Mouse (Mus musculus): Measurements from ENCODE around the gene Tmem164. TPM values are rescaled to one million over a fixed set of nuclear protein-coding genes. Genes with fewer than 3 reads are reported as not detected.
"Not testable (repeated sequence)": the region's sequence is repeated elsewhere in the genome, so short reads cannot be mapped to it uniquely, and the experiment has no call there.

Gene Tmem164
- polyA plus RNA-seq (2014; fragmentation: Nextera tagmentation; extraction: Ambion mirVana): 39.2 and 39.6 TPM in 2 replicates

DNA sequence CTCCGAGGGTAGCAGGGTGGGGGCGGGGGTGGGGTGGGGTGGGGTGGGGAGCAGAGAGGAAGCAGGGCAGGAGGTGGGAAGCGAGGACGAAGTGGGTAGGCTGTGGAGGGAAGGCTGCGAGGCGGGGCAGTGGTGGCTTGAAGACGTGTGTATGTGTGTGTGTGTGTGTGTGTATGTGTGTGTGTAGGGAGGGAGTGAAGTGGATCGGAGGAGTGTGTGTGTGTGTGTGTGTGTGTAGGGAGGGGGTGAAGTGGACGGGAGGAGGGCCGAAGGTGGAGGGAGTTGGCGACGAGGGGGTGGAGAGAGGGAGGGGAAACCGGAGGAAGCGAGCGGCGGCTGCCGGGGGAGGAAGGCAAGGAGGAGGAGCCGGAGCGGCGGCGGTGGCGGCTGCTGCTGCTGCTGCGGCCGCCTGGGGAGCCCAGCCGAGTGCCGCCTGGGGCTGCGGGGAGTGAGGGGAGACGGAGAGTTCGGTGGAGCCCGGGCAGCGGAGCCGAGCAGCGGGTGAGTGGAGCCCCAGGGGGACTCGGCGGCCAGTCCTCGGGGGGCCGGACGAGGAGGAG, at the start of gene Tmem164:
Gene Tmem164 (plus strand): TSS at position 351 of the 560 bp plus-strand sequence.
- peak within 1 kb of the TSS; percentile 71 for H3K9ac ChIP-seq (ENCODE audit: low read length)
- ATAC-seq (ENCODE audit: insufficient read depth, low FRiP score, low TSS enrichment) (peak; percentile 82), DNase-seq (ENCODE audit: low spot score) (peak; percentile 82)
- no peaks in the 10 kb centered on the region for H3K36me3 ChIP-seq (ENCODE audit: control insufficient read depth, insufficient read depth, low read length)
- H3K9me3 ChIP-seq (ENCODE audit: control insufficient read depth, low read length): no peaks in the 10 kb centered on the region
- H3K4me1 ChIP-seq (ENCODE audit: control insufficient read depth, insufficient read depth, low read length): peaks cover 4% of the 10 kb centered on the region; the same call in 1 of the 2 replicates
- peak within 1 kb of the TSS; percentile 89 for H3K27ac ChIP-seq (ENCODE audit: low read depth, low read length)
- peak within 1 kb of the TSS; percentile 52 for H3K4me3 ChIP-seq (ENCODE audit: low read depth, low read length)
- 6% methylated on average over 5 of the region's 38 CpGs for WGBS
- H3K27me3 ChIP-seq (ENCODE audit: control insufficient read depth, insufficient read depth, low read length): peaks cover 9% of the 10 kb centered on the region; the same call in 1 of the 2 replicates
- peak within 1 kb of the TSS; percentile 65 for H3K4me2 ChIP-seq (ENCODE audit: low read depth)

- not testable (repeated sequence) for H3K27ac ChIP-seq (ENCODE audit: low read depth, low read length); ATAC-seq (ENCODE audit: insufficient read depth, low FRiP score, low TSS enrichment); H3K9ac ChIP-seq (ENCODE audit: low read length); H3K36me3 ChIP-seq (ENCODE audit: control insufficient read depth, insufficient read depth, low read length); H3K4me3 ChIP-seq (ENCODE audit: low read depth, low read length); H3K27me3 ChIP-seq (ENCODE audit: control insufficient read depth, insufficient read depth, low read length); H3K9me3 ChIP-seq (ENCODE audit: control insufficient read depth, low read length); H3K4me1 ChIP-seq (ENCODE audit: control insufficient read depth, insufficient read depth, low read length); H3K4me2 ChIP-seq (ENCODE audit: low read depth); DNase-seq (ENCODE audit: low spot score)
- 11% methylated on average over 11 of the region's 19 CpGs for WGBS
Observed at GRCm38 (mm10) chrX:142632990-142633389, 48.2 kb upstream of the Tmem164 start.

- no peak overlapping the region for H3K27ac ChIP-seq (ENCODE audit: low read depth, low read length)
- no peak overlapping the region for H3K4me2 ChIP-seq (ENCODE audit: low read depth)
- H3K27me3 ChIP-seq (ENCODE audit: control insufficient read depth, insufficient read depth, low read length): no peaks in the 10 kb centered on the region
- ATAC-seq (ENCODE audit: insufficient read depth, low FRiP score, low TSS enrichment) (no peak), DNase-seq (ENCODE audit: low spot score) (no peak)
- H3K4me3 ChIP-seq (ENCODE audit: low read depth, low read length): no peak overlapping the region
- H3K4me1 ChIP-seq (ENCODE audit: control insufficient read depth, insufficient read depth, low read length): no peaks in the 10 kb centered on the region
- no peaks in the 10 kb centered on the region for H3K36me3 ChIP-seq (ENCODE audit: control insufficient read depth, insufficient read depth, low read length)
- no peaks in the 10 kb centered on the region for H3K9me3 ChIP-seq (ENCODE audit: control insufficient read depth, low read length)
- no peak overlapping the region for H3K9ac ChIP-seq (ENCODE audit: low read length)
- 67% methylated on average over 1 of the region's 1 CpGs for WGBS
Observed at GRCm38 (mm10) chrX:142647202-142647601, 34.0 kb upstream of the Tmem164 start.

GRCm38 (mm10) chrX:142650117-142650764, 31.0 kb upstream of the Tmem164 start:
- H3K27me3 ChIP-seq (ENCODE audit: control insufficient read depth, insufficient read depth, low read length): no peaks in the 10 kb centered on the region
- H3K9me3 ChIP-seq (ENCODE audit: control insufficient read depth, low read length): no peaks in the 10 kb centered on the region
- no peak overlapping the region for H3K4me3 ChIP-seq (ENCODE audit: low read depth, low read length)
- ATAC-seq (ENCODE audit: insufficient read depth, low FRiP score, low TSS enrichment) (no peak), DNase-seq (ENCODE audit: low spot score) (no peak)
- no peaks in the 10 kb centered on the region for H3K4me1 ChIP-seq (ENCODE audit: control insufficient read depth, insufficient read depth, low read length)
- no peak overlapping the region for H3K27ac ChIP-seq (ENCODE audit: low read depth, low read length)
- 74% methylated on average over 6 of the region's 6 CpGs for WGBS
- no peak overlapping the region for H3K4me2 ChIP-seq (ENCODE audit: low read depth)
- H3K36me3 ChIP-seq (ENCODE audit: control insufficient read depth, insufficient read depth, low read length): no peaks in the 10 kb centered on the region
- no peak overlapping the region for H3K9ac ChIP-seq (ENCODE audit: low read length)

GRCm38 (mm10) chrX:142664704-142665422, 16.3 kb upstream of the Tmem164 start:
- H3K27me3 ChIP-seq (ENCODE audit: control insufficient read depth, insufficient read depth, low read length): no peaks in the 10 kb centered on the region
- H3K4me3 ChIP-seq (ENCODE audit: low read depth, low read length): no peak overlapping the region
- DNase-seq (ENCODE audit: low spot score) (no peak), ATAC-seq (ENCODE audit: insufficient read depth, low FRiP score, low TSS enrichment) (no peak)
- no peaks in the 10 kb centered on the region for H3K36me3 ChIP-seq (ENCODE audit: control insufficient read depth, insufficient read depth, low read length)
- H3K9ac ChIP-seq (ENCODE audit: low read length): no peak overlapping the region
- no peak overlapping the region for H3K27ac ChIP-seq (ENCODE audit: low read depth, low read length)
- no peak overlapping the region for H3K4me2 ChIP-seq (ENCODE audit: low read depth)
- H3K9me3 ChIP-seq (ENCODE audit: control insufficient read depth, low read length): no peaks in the 10 kb centered on the region
- 74% methylated on average over 4 of the region's 4 CpGs for WGBS
- H3K4me1 ChIP-seq (ENCODE audit: control insufficient read depth, insufficient read depth, low read length): no peaks in the 10 kb centered on the region

- Histone ChIP-seq H3K4me2 (ENCODE audit: low read depth) (no peak overlapping the region), H3K27me3 (ENCODE audit: control insufficient read depth, insufficient read depth, low read length) (no peaks in the 10 kb centered on the region), H3K36me3 (ENCODE audit: control insufficient read depth, insufficient read depth, low read length) (no peaks in the 10 kb centered on the region), H3K4me1 (ENCODE audit: control insufficient read depth, insufficient read depth, low read length) (no peaks in the 10 kb centered on the region), H3K4me3 (ENCODE audit: low read depth, low read length) (no peak overlapping the region), H3K9me3 (ENCODE audit: control insufficient read depth, low read length) (no peaks in the 10 kb centered on the region), H3K27ac (ENCODE audit: low read depth, low read length) (no peak overlapping the region), H3K9ac (ENCODE audit: low read length) (no peak overlapping the region)
- DNase-seq (ENCODE audit: low spot score): no peak
- no peak for ATAC-seq (ENCODE audit: insufficient read depth, low FRiP score, low TSS enrichment)
Observed at GRCm38 (mm10) chrX:142665423-142665805, 15.8 kb upstream of the Tmem164 start.

DNA sequence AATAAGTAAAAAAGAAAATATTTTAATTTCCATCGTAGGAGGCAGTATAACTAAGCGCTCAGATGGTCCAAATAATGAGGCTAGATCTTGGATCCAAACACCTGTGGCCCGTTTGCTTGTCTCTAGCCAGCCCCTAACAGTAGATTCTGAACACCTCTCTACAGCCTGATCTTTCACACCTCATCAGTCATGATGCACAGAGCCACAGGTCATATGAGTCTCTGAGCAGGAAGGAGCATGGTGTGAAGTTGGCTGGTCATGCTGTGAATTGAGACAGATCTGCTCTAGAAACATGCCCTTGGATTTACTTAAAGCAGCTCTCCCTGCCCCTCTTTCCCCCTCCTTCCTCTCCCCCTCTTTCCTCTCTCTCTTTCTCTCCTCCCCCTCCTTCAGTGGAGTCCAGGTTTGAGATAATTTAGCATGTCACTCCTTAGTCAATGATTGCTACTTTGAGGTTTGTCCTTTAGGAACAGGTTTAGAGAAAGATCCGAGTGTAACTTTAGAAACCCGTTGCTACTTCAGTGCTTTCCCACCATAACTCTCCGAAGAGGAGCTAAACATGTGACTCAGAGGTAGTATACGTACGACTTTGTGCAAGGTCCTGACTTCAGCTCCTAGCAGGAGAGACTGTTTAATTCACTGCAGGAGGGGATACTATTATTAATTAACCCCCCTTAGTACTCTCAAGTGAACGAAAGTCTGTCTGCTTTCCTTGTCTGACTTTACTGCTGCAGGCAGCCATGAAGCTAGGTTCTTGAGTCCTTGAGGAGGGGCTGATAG, 11.7 kb upstream of the Tmem164 start:
- Histone ChIP-seq H3K9ac (ENCODE audit: low read length) (no peak overlapping the region), H3K27me3 (ENCODE audit: control insufficient read depth, insufficient read depth, low read length) (no peaks in the 10 kb centered on the region), H3K4me1 (ENCODE audit: control insufficient read depth, insufficient read depth, low read length) (no peaks in the 10 kb centered on the region), H3K4me2 (ENCODE audit: low read depth) (no peak overlapping the region), H3K9me3 (ENCODE audit: control insufficient read depth, low read length) (no peaks in the 10 kb centered on the region), H3K36me3 (ENCODE audit: control insufficient read depth, insufficient read depth, low read length) (no peaks in the 10 kb centered on the region), H3K27ac (ENCODE audit: low read depth, low read length) (no peak overlapping the region), H3K4me3 (ENCODE audit: low read depth, low read length) (no peak overlapping the region)
- no peak for DNase-seq (ENCODE audit: low spot score)
- 65% methylated on average over 9 of the region's 9 CpGs for WGBS
- no peak for ATAC-seq (ENCODE audit: insufficient read depth, low FRiP score, low TSS enrichment)

GRCm38 (mm10) chrX:142670121-142670520, 11.1 kb upstream of the Tmem164 start:
- Histone ChIP-seq H3K9ac (ENCODE audit: low read length) (no peak overlapping the region), H3K4me2 (ENCODE audit: low read depth) (no peak overlapping the region), H3K27me3 (ENCODE audit: control insufficient read depth, insufficient read depth, low read length) (no peaks in the 10 kb centered on the region), H3K27ac (ENCODE audit: low read depth, low read length) (no peak overlapping the region), H3K4me1 (ENCODE audit: control insufficient read depth, insufficient read depth, low read length) (no peaks in the 10 kb centered on the region), H3K9me3 (ENCODE audit: control insufficient read depth, low read length) (no peaks in the 10 kb centered on the region), H3K4me3 (ENCODE audit: low read depth, low read length) (no peak overlapping the region), H3K36me3 (ENCODE audit: control insufficient read depth, insufficient read depth, low read length) (no peaks in the 10 kb centered on the region)
- ATAC-seq (ENCODE audit: insufficient read depth, low FRiP score, low TSS enrichment) (no peak), DNase-seq (ENCODE audit: low spot score) (no peak)
- WGBS: 66% methylated on average over 3 of the region's 3 CpGs
